Mouse (Mus musculus): ENCODE measurements around the gene Chchd3.

DNA sequence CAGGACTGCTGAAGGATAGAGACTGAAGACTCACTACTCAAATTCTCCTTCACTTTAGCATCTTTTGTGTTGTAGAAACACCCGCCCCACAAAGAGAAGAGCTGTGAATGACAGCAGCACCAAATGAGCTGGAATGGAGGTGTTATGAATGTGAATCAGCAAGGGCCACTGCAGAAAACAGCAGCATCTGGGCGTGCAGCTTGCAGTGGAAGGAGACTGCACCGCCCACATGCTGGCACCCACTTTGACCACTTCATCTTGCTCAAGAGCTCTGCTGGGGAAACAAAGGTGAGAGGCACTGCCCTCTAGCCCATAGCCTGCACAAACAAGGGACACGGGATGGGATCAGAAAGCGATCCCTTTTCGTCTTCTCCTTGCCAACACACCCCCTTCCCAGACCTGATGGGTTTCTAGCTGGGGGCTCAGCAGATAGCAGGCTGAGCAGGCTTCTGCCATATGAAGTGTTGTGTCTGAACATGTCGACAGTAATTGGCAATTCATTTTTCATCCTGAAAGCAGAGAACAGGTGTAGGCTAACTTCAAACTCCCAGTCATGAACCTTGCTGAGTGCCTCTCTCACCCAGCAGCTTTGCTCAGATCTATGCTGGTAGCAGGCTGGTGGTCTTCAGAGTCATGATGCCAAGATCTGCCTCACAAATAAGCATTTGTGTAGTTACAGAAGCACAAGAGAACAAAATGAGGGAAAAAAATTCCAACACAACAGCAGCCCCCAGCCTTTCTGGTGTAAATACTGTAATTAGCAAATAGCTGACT, 222.7 kb downstream of the Chchd3 start:
- TF ChIP-seq EP300 (IDR thresholded peaks at IDR 0.05; ENCODE audit: low read depth in 1 of 2, low read length in 2 of 2) (no peak), CHD1 (IDR thresholded peaks at IDR 0.05; ENCODE audit: low read depth, low read length) (no peak), SIN3A (IDR thresholded peaks at IDR 0.05; ENCODE audit: low read length) (no peak)
